Mouse (Mus musculus): Measurements from ENCODE around the gene Tdrkh. TPM values are rescaled to one million over a fixed set of nuclear protein-coding genes. Genes with fewer than 3 reads are reported as not detected.

Gene Tdrkh
- polyA plus RNA-seq, 1 experiment from 2014 or later, result 51.5 TPM

DNA sequence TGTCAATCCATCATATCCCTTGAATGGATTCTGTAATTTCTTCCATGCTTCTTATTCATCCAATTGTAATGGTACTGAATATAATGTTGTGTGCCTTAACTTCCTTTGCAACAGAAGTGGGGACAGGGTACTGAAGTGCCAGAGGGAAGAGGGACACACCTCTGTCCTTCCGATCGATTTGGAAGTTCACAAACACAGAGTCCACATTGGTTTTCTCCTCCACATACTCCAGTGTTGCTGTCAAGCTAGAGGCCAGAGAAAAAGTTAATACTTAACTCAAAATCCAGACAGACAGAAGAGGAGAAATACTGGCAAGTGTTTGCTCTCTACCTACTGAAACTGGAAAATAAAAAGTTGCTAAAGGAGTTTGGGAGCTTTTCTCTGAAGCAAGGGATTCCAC, 21.2 kb downstream of the Tdrkh start:
- Histone ChIP-seq H3K9me3 (ENCODE audit: control insufficient read depth, low read length) (no peaks in the 10 kb centered on the region), H3K9ac (replicated peaks; ENCODE audit: low read depth, low read length) (no peak overlapping the region), H3K4me1 (ENCODE audit: control insufficient read depth, insufficient read depth, low read length) (no peaks in the 10 kb centered on the region), H3K4me2 (ENCODE audit: low read depth, low read length) (no peak overlapping the region), H3K36me3 (ENCODE audit: control insufficient read depth, insufficient read depth, low read length) (peaks cover 9% of the 10 kb centered on the region; the same call in 1 of the 2 replicates), H3K27ac (ENCODE audit: low read depth, low read length) (no peak overlapping the region), H3K4me3 (ENCODE audit: low read depth, low read length) (no peak overlapping the region), H3K27me3 (ENCODE audit: control insufficient read depth, insufficient read depth, low read length) (no peaks in the 10 kb centered on the region)
- 94% methylated on average over 2 of the region's 2 CpGs for WGBS
- ATAC-seq (ENCODE audit: low read depth), result no peak

DNA sequence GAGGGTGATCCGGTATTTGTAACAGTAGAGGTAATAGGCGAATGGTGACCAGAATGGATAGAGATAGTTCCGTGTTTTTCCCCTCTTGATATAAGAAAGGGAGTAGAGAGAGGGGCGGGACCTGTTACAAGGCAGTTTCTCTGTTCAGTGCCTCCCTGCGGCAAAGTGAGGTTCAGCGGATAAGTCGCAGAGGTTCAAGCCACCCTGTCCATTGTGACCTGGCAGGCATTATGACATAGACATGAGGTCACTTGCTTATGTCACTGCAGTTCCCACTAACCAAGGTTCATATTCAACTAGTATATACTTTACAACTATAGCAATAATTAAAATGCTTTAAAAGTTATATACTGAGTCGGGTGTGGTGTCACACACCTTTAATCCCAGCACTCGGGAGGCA, 23.3 kb downstream of the Tdrkh start:
- 81% methylated on average over 9 of the region's 9 CpGs for WGBS
- no peak overlapping the region for H3K4me3 ChIP-seq (ENCODE audit: low read depth, low read length)
- no peak overlapping the region for H3K9ac ChIP-seq (replicated peaks; ENCODE audit: low read depth, low read length)
- no peaks in the 10 kb centered on the region for H3K4me1 ChIP-seq (ENCODE audit: control insufficient read depth, insufficient read depth, low read length)
- no peak overlapping the region for H3K4me2 ChIP-seq (ENCODE audit: low read depth, low read length)
- 0 out of 2 replicates have a peak, but pooled peaks cover 5% of the 10 kb centered on the region for H3K36me3 ChIP-seq (ENCODE audit: control insufficient read depth, insufficient read depth, low read length)
- H3K9me3 ChIP-seq (ENCODE audit: control insufficient read depth, low read length), result no peaks in the 10 kb centered on the region
- ATAC-seq (ENCODE audit: low read depth), result no peak
- no peak overlapping the region for H3K27ac ChIP-seq (ENCODE audit: low read depth, low read length)
- H3K27me3 ChIP-seq (ENCODE audit: control insufficient read depth, insufficient read depth, low read length), result no peaks in the 10 kb centered on the region; the same call in 1 of the 2 replicates

DNA sequence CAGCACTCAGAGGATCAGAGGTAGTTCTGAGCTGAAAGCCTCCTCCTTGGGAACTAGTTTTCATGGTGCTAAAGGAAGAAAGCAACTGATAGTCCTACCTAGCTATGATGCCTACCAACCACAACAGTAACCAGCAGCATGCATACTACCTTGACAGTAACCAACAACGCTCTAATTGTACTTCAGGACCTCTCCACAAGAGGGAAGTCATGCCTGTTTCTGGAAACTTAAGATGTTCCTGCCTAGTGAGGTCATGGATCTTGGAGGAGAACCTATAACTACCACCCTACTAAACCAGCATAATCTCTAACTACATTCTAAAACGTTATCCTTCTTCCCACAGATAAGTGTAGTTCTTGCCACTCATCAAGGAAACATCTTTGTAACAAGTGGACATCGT, 28.1 kb downstream of the Tdrkh start:
- H3K36me3 ChIP-seq (ENCODE audit: control insufficient read depth, insufficient read depth, low read length), result peaks cover 8% of the 10 kb centered on the region; the same call in 1 of the 2 replicates
- no peaks in the 10 kb centered on the region for H3K9me3 ChIP-seq (ENCODE audit: control insufficient read depth, low read length)
- WGBS, result 41% methylated on average over 3 of the region's 3 CpGs
- no peak overlapping the region for H3K4me2 ChIP-seq (ENCODE audit: low read depth, low read length)
- H3K27ac ChIP-seq (ENCODE audit: low read depth, low read length), result no peak overlapping the region
- no peak overlapping the region for H3K4me3 ChIP-seq (ENCODE audit: low read depth, low read length)
- H3K4me1 ChIP-seq (ENCODE audit: control insufficient read depth, insufficient read depth, low read length), result no peaks in the 10 kb centered on the region
- ATAC-seq (ENCODE audit: low read depth), result no peak
- no peak overlapping the region for H3K9ac ChIP-seq (replicated peaks; ENCODE audit: low read depth, low read length)
- no peaks in the 10 kb centered on the region; the same call in 1 of the 2 replicates for H3K27me3 ChIP-seq (ENCODE audit: control insufficient read depth, insufficient read depth, low read length)

DNA sequence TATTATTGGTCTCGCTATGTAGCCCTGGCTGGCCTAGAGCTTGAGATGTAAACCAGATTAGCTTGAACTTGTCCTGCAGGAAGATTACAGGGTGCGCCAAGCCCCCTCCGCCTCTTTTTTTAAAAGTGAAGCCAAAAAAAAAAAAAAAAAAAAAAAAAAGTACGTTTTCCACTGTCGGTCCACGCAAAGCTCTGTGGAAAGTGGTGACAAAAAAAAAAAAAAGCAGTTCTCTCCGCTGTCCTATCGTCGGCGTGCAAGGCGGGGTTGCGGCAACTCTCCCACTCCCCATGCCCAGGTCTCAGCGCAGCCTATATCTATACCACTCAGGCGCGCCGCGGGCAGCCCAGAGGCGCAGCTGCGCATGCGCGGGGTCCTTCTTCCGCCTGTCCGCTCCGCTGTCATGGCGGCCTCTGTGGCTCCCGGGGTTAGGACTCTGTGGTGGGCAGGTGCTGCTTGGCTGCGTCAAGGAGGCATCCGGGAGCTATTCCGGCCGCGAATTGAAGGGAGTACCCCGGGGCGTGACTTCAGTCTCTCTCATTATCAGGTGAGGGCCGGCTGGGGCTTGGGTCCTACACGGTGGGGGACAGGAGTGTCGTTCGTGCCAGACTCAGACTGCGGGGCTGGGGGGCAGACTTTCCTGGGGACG, 30.0 kb downstream of the Tdrkh start, which contains the start of gene Mrpl9:
TSS of gene Mrpl9 (plus strand) at position 368 of the 646 bp plus-strand sequence.
- Histone ChIP-seq H3K27me3 (ENCODE audit: control insufficient read depth, insufficient read depth, low read length) (no peaks in the 10 kb centered on the region; the same call in 1 of the 2 replicates), H3K4me2 (ENCODE audit: low read depth, low read length) (peak within 1 kb of the TSS; percentile 77), H3K36me3 (ENCODE audit: control insufficient read depth, insufficient read depth, low read length) (peaks cover 20% of the 10 kb centered on the region), H3K9ac (replicated peaks; ENCODE audit: low read depth, low read length) (peak within 1 kb of the TSS; percentile 78), H3K4me1 (ENCODE audit: control insufficient read depth, insufficient read depth, low read length) (no peaks in the 10 kb centered on the region), H3K27ac (ENCODE audit: low read depth, low read length) (peak within 1 kb of the TSS; percentile 52; the same call in 1 of the 2 replicates), H3K9me3 (ENCODE audit: control insufficient read depth, low read length) (no peaks in the 10 kb centered on the region), H3K4me3 (ENCODE audit: low read depth, low read length) (peak within 1 kb of the TSS; percentile 83)
- peak; percentile 98 for ATAC-seq (ENCODE audit: low read depth)
- WGBS, result under 1% methylated on average over 39 of the region's 39 CpGs

DNA sequence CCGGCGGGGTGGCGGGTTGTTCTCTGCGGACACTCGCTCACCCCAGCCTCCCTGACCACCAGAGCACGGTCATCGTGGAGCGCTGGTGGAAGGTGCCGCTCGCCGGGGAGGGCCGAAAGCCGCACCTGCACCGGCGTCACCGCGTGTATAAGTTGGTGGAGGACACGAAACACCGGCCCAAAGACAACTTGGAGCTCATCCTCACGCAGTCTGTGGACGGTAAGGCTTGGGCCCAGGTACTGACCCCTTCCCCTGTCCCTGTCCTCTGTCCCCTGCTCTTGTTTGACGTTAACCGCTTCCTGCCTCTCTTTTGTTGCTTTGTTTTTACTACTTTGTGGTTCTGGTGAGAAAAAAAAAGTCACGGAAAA, 30.5 kb downstream of the Tdrkh start, which contains the start of gene Oaz3:
TSS of gene Oaz3 (minus strand) at position 319 of the 368 bp plus-strand sequence.
- H3K9me3 ChIP-seq (ENCODE audit: control insufficient read depth, low read length), result no peaks in the 10 kb centered on the region
- H3K4me1 ChIP-seq (ENCODE audit: control insufficient read depth, insufficient read depth, low read length), result no peaks in the 10 kb centered on the region
- H3K4me2 ChIP-seq (ENCODE audit: low read depth, low read length), result peak within 1 kb of the TSS; percentile 77
- no peak for ATAC-seq (ENCODE audit: low read depth)
- peak within 1 kb of the TSS; percentile 78 for H3K9ac ChIP-seq (replicated peaks; ENCODE audit: low read depth, low read length)
- H3K4me3 ChIP-seq (ENCODE audit: low read depth, low read length), result peak within 1 kb of the TSS; percentile 83
- 1% methylated on average over 24 of the region's 24 CpGs for WGBS
- H3K36me3 ChIP-seq (ENCODE audit: control insufficient read depth, insufficient read depth, low read length), result peaks cover 24% of the 10 kb centered on the region
- no peaks in the 10 kb centered on the region; the same call in 1 of the 2 replicates for H3K27me3 ChIP-seq (ENCODE audit: control insufficient read depth, insufficient read depth, low read length)
- peak within 1 kb of the TSS; percentile 52; the same call in 1 of the 2 replicates for H3K27ac ChIP-seq (ENCODE audit: low read depth, low read length)

DNA sequence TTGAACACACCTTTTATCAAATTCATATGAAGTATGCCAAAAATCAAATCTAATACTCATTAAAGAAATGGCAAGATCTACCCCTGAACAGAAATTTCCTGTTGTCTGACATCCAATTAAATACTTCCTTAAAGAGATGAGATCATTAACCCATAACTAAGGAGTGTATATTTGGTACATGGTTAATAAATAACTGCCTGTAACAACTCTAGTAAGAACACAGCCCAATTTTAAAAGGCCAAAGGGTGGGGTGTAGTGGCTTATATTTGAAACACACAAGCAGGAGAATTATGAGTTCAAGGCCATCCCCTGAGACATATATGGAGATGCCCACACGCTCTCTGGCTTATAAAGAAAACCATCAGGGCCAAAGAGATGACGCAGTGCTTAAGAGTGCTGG, 36.3 kb downstream of the Tdrkh start:
- no peak overlapping the region for H3K4me3 ChIP-seq (ENCODE audit: low read depth, low read length)
- H3K9ac ChIP-seq (replicated peaks; ENCODE audit: low read depth, low read length), result no peak overlapping the region
- no peak overlapping the region for H3K4me2 ChIP-seq (ENCODE audit: low read depth, low read length)
- H3K36me3 ChIP-seq (ENCODE audit: control insufficient read depth, insufficient read depth, low read length), result peaks cover 24% of the 10 kb centered on the region
- ATAC-seq (ENCODE audit: low read depth), result no peak
- WGBS, result 94% methylated on average over 2 of the region's 2 CpGs
- no peaks in the 10 kb centered on the region for H3K27me3 ChIP-seq (ENCODE audit: control insufficient read depth, insufficient read depth, low read length)
- H3K4me1 ChIP-seq (ENCODE audit: control insufficient read depth, insufficient read depth, low read length), result no peaks in the 10 kb centered on the region
- no peak overlapping the region for H3K27ac ChIP-seq (ENCODE audit: low read depth, low read length)
- no peaks in the 10 kb centered on the region for H3K9me3 ChIP-seq (ENCODE audit: control insufficient read depth, low read length)

DNA sequence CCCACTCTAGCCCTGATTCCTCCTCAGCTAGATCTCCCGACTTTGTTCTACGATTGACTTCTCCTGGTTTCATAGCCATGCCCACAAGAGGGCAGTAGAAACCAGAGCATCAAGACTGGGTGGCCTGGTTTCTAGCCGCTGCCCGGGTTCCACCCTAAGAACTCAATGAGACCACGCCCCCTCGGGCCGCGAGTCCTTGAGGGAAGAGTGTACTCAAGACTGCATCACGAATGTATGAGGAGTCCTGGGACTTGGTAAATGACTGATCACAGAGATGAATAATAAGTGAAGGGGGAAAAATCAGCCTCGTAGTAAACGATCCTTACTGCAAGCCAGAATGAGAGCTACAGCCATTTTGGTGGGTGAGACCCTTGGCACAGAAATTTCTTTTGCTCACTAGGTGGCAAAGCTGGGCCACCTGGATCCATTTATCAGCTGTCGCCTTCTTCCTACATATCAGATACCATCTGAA, 43.5 kb downstream of the Tdrkh start:
- WGBS, result 2% methylated on average over 12 of the region's 12 CpGs
- H3K36me3 ChIP-seq (ENCODE audit: control insufficient read depth, insufficient read depth, low read length), result no peaks in the 10 kb centered on the region
- no peak overlapping the region for H3K27ac ChIP-seq (ENCODE audit: low read depth, low read length)
- H3K4me1 ChIP-seq (ENCODE audit: control insufficient read depth, insufficient read depth, low read length), result no peaks in the 10 kb centered on the region
- H3K9me3 ChIP-seq (ENCODE audit: control insufficient read depth, low read length), result no peaks in the 10 kb centered on the region
- H3K4me3 ChIP-seq (ENCODE audit: low read depth, low read length), result peak overlapping the region; percentile 30
- H3K9ac ChIP-seq (replicated peaks; ENCODE audit: low read depth, low read length), result peak overlapping the region; percentile 16; the same call in 1 of the 2 replicates
- peak overlapping the region; percentile 33; the same call in 1 of the 2 replicates for H3K4me2 ChIP-seq (ENCODE audit: low read depth, low read length)
- no peaks in the 10 kb centered on the region for H3K27me3 ChIP-seq (ENCODE audit: control insufficient read depth, insufficient read depth, low read length)
- peak; percentile 95 for ATAC-seq (ENCODE audit: low read depth)

GRCm38 (mm10) chr3:94457055-94457454, 44.0 kb downstream of the Tdrkh start:
- no peak overlapping the region for H3K27ac ChIP-seq (ENCODE audit: low read depth, low read length)
- peak overlapping the region; percentile 33; the same call in 1 of the 2 replicates for H3K4me2 ChIP-seq (ENCODE audit: low read depth, low read length)
- H3K9me3 ChIP-seq (ENCODE audit: control insufficient read depth, low read length), result no peaks in the 10 kb centered on the region
- H3K27me3 ChIP-seq (ENCODE audit: control insufficient read depth, insufficient read depth, low read length), result no peaks in the 10 kb centered on the region
- WGBS, result 74% methylated on average over 3 of the region's 3 CpGs
- no peaks in the 10 kb centered on the region for H3K36me3 ChIP-seq (ENCODE audit: control insufficient read depth, insufficient read depth, low read length)
- H3K9ac ChIP-seq (replicated peaks; ENCODE audit: low read depth, low read length), result peak overlapping the region; percentile 16; the same call in 1 of the 2 replicates
- no peaks in the 10 kb centered on the region for H3K4me1 ChIP-seq (ENCODE audit: control insufficient read depth, insufficient read depth, low read length)
- H3K4me3 ChIP-seq (ENCODE audit: low read depth, low read length), result peak overlapping the region; percentile 30; the same call in 1 of the 2 replicates
- peak; percentile 50; the same call in 1 of the 2 replicates for ATAC-seq (ENCODE audit: low read depth)

- Histone ChIP-seq H3K4me2 (ENCODE audit: low read depth, low read length) (no peak overlapping the region), H3K4me1 (ENCODE audit: control insufficient read depth, insufficient read depth, low read length) (peaks cover 12% of the 10 kb centered on the region), H3K9ac (replicated peaks; ENCODE audit: low read depth, low read length) (no peak overlapping the region), H3K27me3 (ENCODE audit: control insufficient read depth, insufficient read depth, low read length) (no peaks in the 10 kb centered on the region), H3K27ac (ENCODE audit: low read depth, low read length) (no peak overlapping the region), H3K4me3 (ENCODE audit: low read depth, low read length) (no peak overlapping the region), H3K9me3 (ENCODE audit: control insufficient read depth, low read length) (no peaks in the 10 kb centered on the region), H3K36me3 (ENCODE audit: control insufficient read depth, insufficient read depth, low read length) (no peaks in the 10 kb centered on the region)
- WGBS, result 93% methylated on average over 2 of the region's 2 CpGs
- ATAC-seq (ENCODE audit: low read depth), result no peak
These were observed 46.8 kb downstream of the Tdrkh start for GRCm38 (mm10) chr3:94459834-94460233.

All from neural tube, embryonic 14.5 days (tissue).